Mouse (Mus musculus) embryonic facial prominence, embryonic 10.5 days (tissue): ENCODE measurements around the gene Sgms1. TPM values are rescaled to one million over a fixed set of nuclear protein-coding genes. Genes with fewer than 3 reads are reported as not detected.

Source experiments
- DNase-seq: peaks from one replicate; pipeline ENCODE4 v3.0.0-alpha.2; 2017; ENCODE audit warnings: low spot score
- H3K27ac ChIP-seq: fragments of 300-500 bp; sonication (generic); replicated peaks from 2 replicates; pipeline ENCODE4 v1.5.1; 2016; ENCODE audit warnings: mild to moderate bottlenecking
- H3K27me3 ChIP-seq: fragments of 300-500 bp; sonication (generic); replicated peaks from 2 replicates; pipeline ENCODE4 v1.6.1; 2016; ENCODE audit warnings: low read depth, mild to moderate bottlenecking; ENCODE audit not compliant: poor library complexity, severe bottlenecking
- H3K36me3 ChIP-seq: fragments of 300-500 bp; sonication (generic); replicated peaks from 2 replicates; pipeline ENCODE4 v1.6.1; 2016; ENCODE audit warnings: mild to moderate bottlenecking, moderate library complexity
- H3K4me1 ChIP-seq: fragments of 300-500 bp; sonication (generic); 2 replicates; pipeline ENCODE4 v1.6.1; 2016
- H3K4me3 ChIP-seq: fragments of 300-500 bp; sonication (generic); 2 replicates; pipeline ENCODE4 v1.5.1; 2016; ENCODE audit warnings: mild to moderate bottlenecking, moderate library complexity
- H3K9me3 ChIP-seq: fragments of 300-500 bp; sonication (generic); 2 replicates; pipeline ENCODE4 v1.6.1; 2016; ENCODE audit warnings: mild to moderate bottlenecking
- WGBS: fragments of 180-500 bp; shearing (Covaris S2); methylation state at CpG from one replicate; pipeline ENCODE4 v1.1.7; 2016; 5-methylcytosine and 5-hydroxymethylcytosine counted together
- polyA plus RNA-seq: library from polyadenylated mRNA; unstranded; fragments of >200 nt; fragmentation: Nextera tagmentation; extraction: Ambion mirVana; gene quantifications from 2 replicates; pipeline ENCODE4 v1.2.1, GENCODE M21; 2016

Gene Sgms1
- polyA plus RNA-seq, 1 experiment from 2014 or later: 16.6 TPM

DNA sequence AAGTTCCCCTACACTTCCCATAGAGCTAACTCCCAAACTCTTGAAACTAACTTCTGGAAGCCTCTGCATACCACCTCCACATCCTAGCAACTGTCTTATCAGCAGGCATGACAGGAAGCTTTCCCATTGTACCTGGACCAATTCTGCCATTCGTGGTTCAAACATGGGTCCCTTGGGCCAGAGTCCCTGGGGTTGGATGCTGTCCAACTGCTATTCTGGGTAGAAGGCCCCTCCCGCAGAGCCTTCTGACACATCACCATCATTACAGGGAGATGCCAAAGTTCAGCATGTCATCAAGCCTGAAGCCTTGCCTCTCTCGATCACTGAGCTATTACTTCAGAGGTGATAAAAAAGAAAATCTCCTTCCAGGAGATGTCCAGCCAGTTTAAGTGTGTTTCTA lies 175.9 kb downstream of the Sgms1 start:
- Histone ChIP-seq H3K27ac (no peak overlapping the region), H3K4me3 (no peak overlapping the region), H3K27me3 (no peaks in the 10 kb centered on the region), H3K9me3 (no peaks in the 10 kb centered on the region), H3K36me3 (no peaks in the 10 kb centered on the region), H3K4me1 (peaks cover 25% of the 10 kb centered on the region)
- no peak for DNase-seq
- 88% methylated on average over 3 of the region's 3 CpGs for WGBS

GRCm38 (mm10) chr19:32211293-32211585 lies 178.3 kb downstream of the Sgms1 start:
- peak overlapping the region; percentile 60 for H3K4me3 ChIP-seq
- peak overlapping the region; percentile 81 for H3K27ac ChIP-seq
- H3K36me3 ChIP-seq: no peaks in the 10 kb centered on the region
- H3K4me1 ChIP-seq: peaks cover 25% of the 10 kb centered on the region
- H3K9me3 ChIP-seq: no peaks in the 10 kb centered on the region
- no peak for DNase-seq
- H3K27me3 ChIP-seq: no peaks in the 10 kb centered on the region

GRCm38 (mm10) chr19:32210450-32211292 lies 178.8 kb downstream of the Sgms1 start:
- Histone ChIP-seq H3K4me1 (peaks cover 25% of the 10 kb centered on the region), H3K9me3 (no peaks in the 10 kb centered on the region), H3K4me3 (peak overlapping the region; percentile 60), H3K36me3 (no peaks in the 10 kb centered on the region), H3K27ac (peak overlapping the region; percentile 81), H3K27me3 (no peaks in the 10 kb centered on the region)
- peak; percentile 90 for DNase-seq
- 4% methylated on average over 34 of the region's 34 CpGs for WGBS

DNA sequence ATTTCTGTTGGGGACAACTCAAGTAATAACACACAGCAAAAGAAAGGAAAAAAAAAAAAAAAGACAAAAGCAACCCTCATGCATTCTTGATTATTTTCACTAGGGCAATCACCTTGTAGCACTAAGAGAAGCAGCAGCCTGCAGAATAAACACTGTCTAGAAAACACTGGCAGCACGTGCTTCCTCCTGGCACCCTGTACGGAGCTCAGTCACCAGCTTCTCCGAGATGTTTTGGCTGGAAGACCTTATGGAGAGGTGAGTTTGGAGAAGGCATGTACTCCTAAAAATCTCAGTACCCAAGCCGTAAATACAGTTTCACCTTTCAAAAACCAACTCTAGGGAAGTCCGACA lies 179.4 kb downstream of the Sgms1 start:
- H3K27ac ChIP-seq: peak overlapping the region; percentile 81
- H3K4me3 ChIP-seq: peak overlapping the region; percentile 60
- no peaks in the 10 kb centered on the region for H3K9me3 ChIP-seq
- no peaks in the 10 kb centered on the region for H3K27me3 ChIP-seq
- peaks cover 19% of the 10 kb centered on the region for H3K4me1 ChIP-seq
- H3K36me3 ChIP-seq: no peaks in the 10 kb centered on the region
- DNase-seq: peak; percentile 21
- WGBS: 28% methylated on average over 5 of the region's 5 CpGs

DNA sequence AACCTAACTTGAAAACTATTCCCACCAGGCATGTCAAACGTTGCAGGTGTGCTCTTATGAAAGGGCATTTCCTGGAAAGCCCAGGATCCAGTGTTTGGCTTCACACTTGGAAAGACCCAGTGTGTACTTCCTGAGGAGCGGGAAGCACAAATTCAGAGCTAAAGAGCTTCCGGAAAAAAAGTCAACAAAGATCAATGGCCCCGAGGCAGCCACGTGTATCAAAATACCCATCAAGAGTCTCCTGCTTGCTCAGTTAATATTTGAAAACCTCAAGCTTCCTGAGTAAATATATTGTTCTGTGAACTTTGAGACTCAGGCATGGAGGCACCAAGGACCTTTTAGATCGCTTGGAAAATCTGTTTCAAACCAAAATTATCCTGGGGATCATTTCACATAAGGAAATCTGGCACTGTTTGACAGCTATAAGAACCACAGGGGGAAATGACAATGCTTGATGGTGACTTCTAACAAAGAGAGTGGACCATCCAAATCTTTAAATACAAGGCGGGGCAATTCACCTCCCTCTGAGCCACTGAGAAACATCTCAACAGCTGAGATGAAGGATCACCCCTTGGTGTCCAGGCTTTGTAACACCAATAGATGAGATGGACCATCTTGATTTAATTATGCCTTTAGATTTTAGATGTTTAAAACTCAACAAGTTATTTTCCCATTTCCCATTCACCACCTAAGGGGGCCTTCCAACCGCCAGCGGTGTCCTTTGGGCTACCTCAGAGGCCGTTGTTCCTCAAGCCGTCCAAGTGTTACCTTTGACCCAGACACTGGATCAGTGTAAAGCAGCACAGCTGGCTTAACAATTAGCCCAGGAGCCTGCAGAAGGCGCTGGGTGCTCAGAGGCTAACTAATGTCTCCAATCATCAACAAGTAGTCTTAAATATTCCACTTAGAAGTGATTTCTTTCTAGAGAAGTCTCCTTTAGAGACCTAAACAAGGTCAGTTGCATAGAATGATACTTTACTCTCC lies 187.1 kb downstream of the Sgms1 start:
- H3K36me3 ChIP-seq: no peaks in the 10 kb centered on the region

DNA sequence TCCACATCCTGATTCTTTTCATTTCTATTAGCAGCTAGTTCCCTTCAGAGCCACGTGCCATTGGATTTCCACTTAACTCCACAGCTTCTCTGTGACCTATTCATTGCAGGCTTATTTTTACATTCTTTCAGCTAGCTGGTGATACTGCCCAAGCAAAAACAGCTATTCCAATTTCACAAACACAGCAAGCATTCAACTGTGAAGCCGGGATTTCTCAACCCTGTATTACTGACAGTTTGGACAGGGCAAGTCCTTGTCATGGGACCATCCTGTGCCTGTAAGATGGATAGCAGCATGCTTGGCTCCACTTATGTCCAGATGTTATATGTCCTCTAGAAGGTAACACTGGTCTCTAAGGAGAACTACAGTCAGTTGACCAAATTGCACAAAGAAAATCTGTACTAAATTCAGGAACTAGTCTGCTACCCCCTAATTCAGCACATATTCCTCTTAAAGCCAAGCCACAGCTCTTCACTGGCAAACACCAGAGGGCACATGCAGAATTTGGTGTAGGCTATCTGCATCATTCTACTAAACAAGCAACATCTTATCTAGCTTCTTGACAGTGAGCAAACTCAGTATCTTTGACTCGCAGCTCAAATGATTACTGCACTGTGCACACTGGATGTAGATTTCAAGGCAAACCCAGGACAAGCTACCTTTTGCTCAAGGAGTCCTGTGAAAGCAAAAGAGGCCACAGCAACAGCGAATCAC lies 189.5 kb downstream of the Sgms1 start:
- Histone ChIP-seq H3K27me3 (no peaks in the 10 kb centered on the region), H3K4me3 (no peak overlapping the region), H3K4me1 (0 out of 2 replicates have a peak, but pooled peaks cover 8% of the 10 kb centered on the region), H3K36me3 (no peaks in the 10 kb centered on the region), H3K9me3 (no peaks in the 10 kb centered on the region), H3K27ac (no peak overlapping the region)
- DNase-seq: no peak
- WGBS: 90% methylated on average over 4 of the region's 4 CpGs

More for the DNA sequence above, 187.1 kb downstream of the Sgms1 start:
- WGBS: 82% methylated on average over 12 of the region's 12 CpGs
- Histone ChIP-seq H3K27me3 (no peaks in the 10 kb centered on the region), H3K4me3 (no peak overlapping the region), H3K9me3 (no peaks in the 10 kb centered on the region), H3K4me1 (no peaks in the 10 kb centered on the region), H3K27ac (no peak overlapping the region)
- DNase-seq: no peak

DNA sequence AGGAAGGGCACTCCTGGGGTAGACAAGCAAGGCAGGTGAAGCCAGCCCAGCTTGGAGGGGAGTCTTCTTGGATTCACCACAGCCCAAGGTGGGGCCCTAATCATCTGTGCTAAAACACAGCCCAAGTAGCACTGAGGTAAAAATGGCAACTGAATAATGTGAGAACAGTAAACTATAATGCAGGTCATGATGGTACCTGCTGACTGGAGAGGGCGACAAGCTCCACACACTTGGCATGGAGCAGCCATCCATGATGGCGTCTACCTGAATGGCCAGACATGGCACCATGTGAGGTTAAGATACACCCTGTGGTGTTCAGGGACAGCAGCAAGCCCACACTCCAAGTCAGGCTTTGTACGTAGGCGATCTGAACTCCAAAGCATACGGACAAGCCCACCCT lies 190.4 kb downstream of the Sgms1 start:
- no peak overlapping the region for H3K4me3 ChIP-seq
- H3K27ac ChIP-seq: no peak overlapping the region
- 97% methylated on average over 5 of the region's 5 CpGs for WGBS
- H3K27me3 ChIP-seq: no peaks in the 10 kb centered on the region
- 0 out of 2 replicates have a peak, but pooled peaks cover 8% of the 10 kb centered on the region for H3K4me1 ChIP-seq
- DNase-seq: no peak
- H3K9me3 ChIP-seq: no peaks in the 10 kb centered on the region
- no peaks in the 10 kb centered on the region for H3K36me3 ChIP-seq

DNA sequence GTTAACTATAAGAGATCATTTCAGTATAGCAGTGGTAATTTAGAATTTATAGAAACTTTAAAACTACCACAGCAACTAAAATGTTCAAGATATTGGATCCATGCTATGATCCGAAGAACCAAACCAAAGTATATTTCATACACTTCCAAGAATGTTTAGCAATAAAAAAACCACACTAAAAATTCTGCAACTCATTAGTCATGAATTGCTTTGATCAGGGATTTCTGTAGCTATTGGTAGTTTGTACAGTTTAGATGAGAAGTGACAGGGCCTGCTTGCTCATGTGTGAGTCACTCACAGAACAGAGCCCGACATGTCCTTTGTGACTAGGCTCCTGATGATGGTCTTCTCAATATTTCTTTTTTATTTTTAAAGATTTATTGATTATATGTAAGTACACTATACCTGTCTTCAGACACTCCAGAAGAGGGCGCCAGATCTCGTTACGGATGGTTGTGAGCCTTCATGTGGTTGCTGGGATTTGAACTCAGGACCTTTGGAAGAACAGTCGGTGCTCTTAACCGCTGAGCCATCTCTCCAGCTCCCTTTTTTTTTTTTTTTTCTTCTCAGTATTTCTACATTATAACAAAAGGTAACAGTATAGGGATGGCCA lies 190.9 kb downstream of the Sgms1 start:
- Histone ChIP-seq H3K4me3 (no peak overlapping the region), H3K9me3 (no peaks in the 10 kb centered on the region), H3K27ac (no peak overlapping the region), H3K36me3 (no peaks in the 10 kb centered on the region), H3K4me1 (0 out of 2 replicates have a peak, but pooled peaks cover 8% of the 10 kb centered on the region), H3K27me3 (no peaks in the 10 kb centered on the region)
- WGBS: 95% methylated on average over 7 of the region's 7 CpGs
- DNase-seq: no peak

DNA sequence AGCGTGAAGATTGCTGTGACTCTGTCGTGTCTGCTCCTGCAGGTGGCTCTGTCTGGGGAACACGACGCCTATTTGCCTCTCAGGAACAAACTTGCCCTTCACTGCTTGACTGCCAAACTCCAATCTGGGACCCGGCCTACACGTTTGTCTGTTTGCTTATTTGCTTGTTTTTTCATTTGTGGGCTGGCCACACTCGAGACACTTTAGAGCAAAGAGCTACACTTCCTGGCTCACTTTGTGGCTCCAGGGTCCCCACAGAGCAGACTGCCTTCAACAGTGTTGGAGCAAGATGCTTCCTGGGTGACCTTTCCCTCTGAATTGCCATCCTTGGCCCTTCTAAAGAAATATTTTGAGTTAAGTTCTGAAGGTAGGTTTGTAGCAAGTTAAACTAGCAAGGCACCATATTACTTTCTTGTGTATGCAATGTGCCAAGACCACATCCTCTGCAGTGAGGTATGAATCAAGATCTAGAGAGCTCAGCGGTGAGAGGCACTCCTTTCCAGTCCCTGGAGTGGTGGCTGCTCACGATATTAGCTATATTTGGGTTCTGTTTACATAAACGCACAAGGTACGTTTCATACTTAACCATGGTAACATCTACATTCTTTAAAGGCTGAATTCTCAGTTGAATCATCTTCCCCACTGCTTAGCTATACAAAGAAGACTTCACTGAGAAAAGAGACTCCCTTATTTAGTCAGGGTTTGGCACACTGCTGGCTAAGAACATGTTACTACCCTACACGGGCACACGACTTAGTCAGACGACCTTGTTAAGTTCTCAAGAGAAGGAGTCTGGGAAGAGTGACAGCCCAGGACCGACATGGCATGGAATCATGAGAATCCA lies 192.3 kb downstream of the Sgms1 start:
- Histone ChIP-seq H3K36me3 (no peaks in the 10 kb centered on the region), H3K4me3 (no peak overlapping the region), H3K9me3 (no peaks in the 10 kb centered on the region), H3K27ac (no peak overlapping the region), H3K4me1 (0 out of 2 replicates have a peak, but pooled peaks cover 8% of the 10 kb centered on the region), H3K27me3 (no peaks in the 10 kb centered on the region)
- 79% methylated on average over 15 of the region's 15 CpGs for WGBS
- no peak for DNase-seq

GRCm38 (mm10) chr19:32196222-32196621 lies 193.3 kb downstream of the Sgms1 start:
- Histone ChIP-seq H3K36me3 (no peaks in the 10 kb centered on the region), H3K4me3 (no peak overlapping the region), H3K27ac (no peak overlapping the region), H3K27me3 (no peaks in the 10 kb centered on the region), H3K4me1 (0 out of 2 replicates have a peak, but pooled peaks cover 8% of the 10 kb centered on the region), H3K9me3 (no peaks in the 10 kb centered on the region)
- 68% methylated on average over 5 of the region's 5 CpGs for WGBS
- DNase-seq: no peak

DNA sequence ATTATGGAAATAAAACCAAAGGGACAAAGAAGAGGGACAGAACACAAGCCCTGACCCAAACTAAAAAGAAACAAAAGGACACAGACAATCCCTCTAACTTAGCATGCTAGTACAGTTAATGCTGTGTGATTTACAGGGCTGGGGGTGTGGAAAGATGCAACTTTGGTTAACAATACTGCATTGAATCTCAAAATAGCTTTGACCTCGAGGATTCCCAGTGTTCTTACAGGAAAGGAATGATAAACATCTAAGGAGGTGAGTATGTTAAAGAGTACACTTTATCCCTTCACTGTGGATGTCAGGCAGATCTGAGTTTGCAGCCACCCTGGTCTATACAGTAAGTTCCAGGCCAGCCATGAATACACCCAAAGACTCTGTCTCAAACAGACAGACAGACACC lies 194.7 kb downstream of the Sgms1 start:
- 28% methylated on average over 1 of the region's 1 CpGs for WGBS
- 0 out of 2 replicates have a peak, but pooled peaks cover 8% of the 10 kb centered on the region for H3K4me1 ChIP-seq
- no peaks in the 10 kb centered on the region for H3K27me3 ChIP-seq
- no peaks in the 10 kb centered on the region for H3K9me3 ChIP-seq
- H3K27ac ChIP-seq: no peak overlapping the region
- no peak for DNase-seq
- no peaks in the 10 kb centered on the region for H3K36me3 ChIP-seq
- H3K4me3 ChIP-seq: no peak overlapping the region
